Mouse (Mus musculus) left cerebral cortex, postnatal 14 days (tissue): Measurements from ENCODE around the gene Zc3h12d. TPM values are rescaled to one million over a fixed set of nuclear protein-coding genes. Genes with fewer than 3 reads are reported as not detected.
A peak's percentile ranks its signal among the peaks of the same experiment; 100 is the strongest.

Experiments
- DNase-seq, 2 experiments: peaks; one replicate each; pipeline ENCODE4 v3.0.0; 2021 to 2022; ENCODE audit warnings: low spot score in 2 of 2, mixed read lengths in 1 of 2
- intact Hi-C: fragments of 180-260 bp; cut with DNase I; formaldehyde crosslinking; loops from one replicate; pipeline ENCODE4 v1.15.1; 2025
- total RNA-seq, 2 experiments: library from RNA; stranded (reverse); gene quantifications; 2 replicates each; pipeline ENCODE4 v1.2.3; 2021

Gene Zc3h12d
- total RNA-seq, 2 experiments from 2014 or later = 0.15 to 0.20 TPM

DNA sequence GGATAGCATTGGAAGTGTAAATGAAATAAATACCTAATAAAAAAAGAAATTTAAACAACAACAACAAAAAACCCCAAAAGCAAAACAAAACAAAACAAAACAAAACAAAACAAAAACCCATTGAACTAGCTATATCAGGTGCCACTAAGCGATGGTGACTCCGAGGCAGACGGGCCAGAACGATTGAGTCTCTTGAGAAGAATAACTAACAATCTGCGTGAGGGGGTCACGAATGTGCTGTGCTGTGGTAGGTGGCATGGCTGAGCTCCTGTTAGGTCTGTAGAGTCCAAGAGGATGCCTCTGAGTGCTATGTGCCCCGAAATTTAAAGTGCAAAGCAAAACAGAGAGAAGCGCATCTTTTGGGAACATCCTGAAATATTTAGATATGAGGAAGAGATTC, 5.2 kb downstream of the Zc3h12d start:
- DNase-seq = no peak
- intact Hi-C loops = no loop called here

DNA sequence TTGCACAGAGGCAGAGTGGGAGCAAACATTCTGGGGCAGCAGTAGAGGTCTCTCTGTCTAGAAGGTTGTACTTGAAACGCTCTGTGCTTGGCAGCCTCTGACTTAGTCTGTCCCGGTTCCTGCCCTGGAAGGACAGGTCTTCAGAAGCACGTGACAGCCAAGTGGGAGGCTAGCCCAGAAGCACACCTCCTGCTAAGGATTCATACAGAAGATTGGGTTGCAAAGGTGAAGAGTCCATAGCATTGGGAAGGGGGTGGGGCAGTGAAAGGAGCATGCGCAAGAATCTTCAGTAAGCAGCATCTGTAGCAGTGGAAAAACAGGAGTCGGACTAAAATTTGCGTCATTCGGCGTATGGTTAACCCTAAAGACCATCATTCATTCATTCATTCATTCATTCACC, 5.8 kb downstream of the Zc3h12d start:
- DNase-seq = no peak
- intact Hi-C loops = no loop called here

DNA sequence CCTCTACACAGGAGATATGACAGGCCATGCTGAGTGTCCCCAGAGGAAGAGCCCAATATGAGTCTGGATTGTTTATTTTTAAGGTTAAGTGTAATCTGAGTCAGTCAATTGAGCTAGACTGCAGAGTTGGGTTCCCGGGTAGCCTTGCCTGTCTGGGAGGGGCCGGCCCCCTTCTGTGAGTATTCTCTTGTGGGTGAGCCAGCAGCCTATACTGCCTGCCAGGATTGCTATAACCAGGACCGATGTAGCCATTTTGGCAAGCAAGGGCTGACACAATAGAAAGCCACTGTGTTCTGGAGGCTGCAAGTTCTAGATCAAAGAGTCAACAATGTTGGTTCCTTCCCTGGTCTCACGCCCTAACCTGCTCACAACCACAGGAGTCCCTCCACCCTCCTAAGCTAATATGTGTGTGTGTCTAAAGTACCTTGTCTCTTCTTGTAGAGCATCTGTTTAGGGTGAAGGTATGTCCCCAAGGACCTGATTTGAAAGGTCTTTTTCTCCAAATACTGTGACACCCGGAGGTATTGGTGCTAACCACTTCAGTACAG, 6.7 kb downstream of the Zc3h12d start:
- intact Hi-C loops = no loop called here
- no peak for DNase-seq

DNA sequence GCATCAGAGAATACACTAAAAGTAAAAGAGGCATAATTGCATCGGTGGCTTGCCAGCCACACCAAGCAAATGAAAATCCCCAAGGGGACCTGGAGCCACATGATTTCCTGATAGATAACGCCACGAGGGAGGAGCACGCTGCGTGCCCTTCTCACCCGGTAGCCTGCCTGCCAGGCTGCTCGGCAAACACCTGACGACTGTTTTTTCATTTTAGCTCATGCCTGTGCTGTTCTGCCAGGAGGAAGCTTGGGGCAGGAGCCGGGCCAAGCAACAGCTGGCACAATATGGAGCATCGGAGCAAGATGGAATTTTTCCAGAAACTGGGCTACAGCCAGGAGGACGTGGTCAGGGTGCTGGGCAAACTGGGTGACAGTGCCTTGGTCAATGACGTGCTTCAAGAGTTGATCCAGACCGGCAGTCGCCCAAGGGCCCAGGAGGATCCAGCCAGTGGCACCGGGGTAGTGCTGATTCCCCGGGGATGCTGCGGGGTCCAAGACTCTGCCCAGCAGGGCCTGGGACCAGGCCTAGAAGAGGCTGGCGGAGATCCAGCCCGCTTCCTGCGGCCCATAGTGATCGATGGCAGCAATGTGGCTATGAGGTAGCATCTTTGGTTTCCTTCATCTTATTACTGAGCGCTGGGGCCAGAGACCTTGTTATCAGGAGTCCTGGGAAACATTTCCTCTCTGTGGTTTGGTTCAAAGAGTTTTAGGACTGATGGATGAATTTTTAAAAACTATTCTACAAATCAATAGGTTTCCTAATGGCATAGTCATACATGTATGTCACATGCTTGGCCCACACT, 7.5 kb downstream of the Zc3h12d start:
- intact Hi-C loops = no loop called here
- DNase-seq = no peak

DNA sequence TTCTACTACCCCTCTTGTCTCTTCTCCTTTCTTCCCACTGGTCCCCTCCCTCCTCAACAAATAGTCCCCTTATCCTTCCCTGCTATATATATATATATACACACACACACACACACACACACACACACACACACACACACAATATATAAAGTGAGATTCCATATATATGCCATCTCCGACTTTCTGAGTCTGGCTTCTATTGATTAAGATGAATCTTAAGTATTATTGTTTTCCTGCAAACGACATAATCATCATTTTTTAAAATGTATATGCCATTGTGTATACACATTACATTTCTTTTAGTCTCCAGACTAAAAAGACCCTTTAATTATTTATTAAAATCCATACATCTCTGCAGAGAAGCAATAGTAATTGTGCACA, 8.1 kb downstream of the Zc3h12d start:
- no peak for DNase-seq
- intact Hi-C loops = no loop called here

DNA sequence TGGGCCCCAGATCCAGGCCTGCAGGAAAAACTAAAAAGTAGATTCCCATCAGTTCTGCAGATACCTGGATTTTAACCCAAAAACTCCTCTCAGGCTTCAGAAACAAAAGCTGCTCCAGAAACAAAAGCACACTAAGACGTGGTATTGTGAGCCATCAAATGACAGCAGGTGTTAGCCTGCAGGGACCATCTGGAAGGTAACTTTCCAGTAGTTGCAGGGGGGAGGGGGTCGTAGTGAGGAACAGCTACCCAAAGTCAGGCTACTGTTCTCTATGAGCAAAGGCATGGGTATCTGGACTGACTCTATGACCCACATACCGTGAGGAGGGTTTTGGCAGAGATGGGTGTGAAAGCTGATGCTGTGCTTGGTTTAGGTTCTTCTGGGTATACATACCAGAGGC, 8.5 kb downstream of the Zc3h12d start:
- intact Hi-C loops = no loop called here
- no peak for DNase-seq

DNA sequence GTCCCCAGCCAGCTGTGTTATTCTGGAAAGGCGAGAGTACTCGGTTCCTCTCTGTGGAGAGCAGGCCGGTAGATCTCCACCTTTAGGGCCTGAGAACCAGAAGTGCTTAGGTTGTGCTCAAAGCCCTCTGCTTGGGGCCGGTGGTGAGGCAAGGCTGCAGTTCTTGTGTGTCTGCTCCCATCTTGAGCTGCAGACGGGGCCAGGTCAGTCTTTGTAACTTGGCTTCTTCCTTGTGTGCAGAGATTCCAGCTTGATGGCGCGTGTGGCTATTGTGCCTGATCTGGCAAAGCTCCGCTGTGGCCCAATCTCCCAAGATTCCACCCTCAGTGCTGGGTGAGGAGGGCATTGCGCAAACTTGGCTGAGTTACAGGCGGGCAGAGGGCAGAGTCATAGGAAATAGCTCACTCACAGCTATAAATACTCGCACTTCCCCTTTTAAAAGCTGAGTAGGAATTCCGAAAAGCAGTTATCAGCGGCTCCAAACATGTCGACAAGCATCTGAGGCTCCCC, 9.4 kb downstream of the Zc3h12d start:
- intact Hi-C loops = no loop called here
- DNase-seq = peak; percentile 28 to 45

DNA sequence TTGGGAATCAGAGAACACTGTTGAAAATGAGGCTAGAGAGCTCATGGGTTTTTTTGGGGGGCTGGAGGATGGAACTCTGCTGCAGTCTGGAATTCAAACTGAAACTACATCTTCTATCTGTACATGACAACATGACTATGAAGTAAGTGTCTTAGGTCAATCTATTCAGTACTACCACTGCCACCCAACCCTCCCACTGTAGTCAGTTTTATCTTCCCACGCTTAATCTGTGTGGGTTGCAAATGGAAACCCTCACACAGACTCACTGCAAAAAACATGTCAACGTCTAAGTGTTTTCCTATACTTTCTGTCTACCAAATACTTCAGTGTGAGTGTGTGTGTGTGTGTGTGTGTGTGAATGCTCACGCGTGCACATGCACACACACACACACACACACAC, 10.9 kb downstream of the Zc3h12d start:
- no peak for DNase-seq
- intact Hi-C loops = no loop called here

DNA sequence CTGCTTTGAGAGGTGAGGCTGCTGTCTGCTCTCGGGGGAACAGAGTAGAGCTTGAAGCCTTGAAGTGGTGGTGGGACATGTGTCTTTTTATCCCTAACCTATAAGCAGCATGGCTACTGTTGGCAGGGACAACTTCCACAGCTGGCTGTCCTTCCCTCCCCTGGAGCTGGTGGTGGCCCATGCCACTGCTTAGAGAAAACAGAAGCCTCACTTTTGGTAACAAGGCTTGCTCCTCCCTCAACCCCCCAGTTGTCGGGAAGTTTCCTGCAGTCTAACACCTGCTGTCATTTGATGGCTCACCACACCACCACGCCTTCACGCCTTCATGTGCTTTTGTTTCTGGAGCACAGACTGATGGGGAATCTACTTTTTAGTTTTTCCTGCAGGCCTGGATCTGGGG, 11.9 kb downstream of the Zc3h12d start:
- intact Hi-C loops = no loop called here
- no peak for DNase-seq

DNA sequence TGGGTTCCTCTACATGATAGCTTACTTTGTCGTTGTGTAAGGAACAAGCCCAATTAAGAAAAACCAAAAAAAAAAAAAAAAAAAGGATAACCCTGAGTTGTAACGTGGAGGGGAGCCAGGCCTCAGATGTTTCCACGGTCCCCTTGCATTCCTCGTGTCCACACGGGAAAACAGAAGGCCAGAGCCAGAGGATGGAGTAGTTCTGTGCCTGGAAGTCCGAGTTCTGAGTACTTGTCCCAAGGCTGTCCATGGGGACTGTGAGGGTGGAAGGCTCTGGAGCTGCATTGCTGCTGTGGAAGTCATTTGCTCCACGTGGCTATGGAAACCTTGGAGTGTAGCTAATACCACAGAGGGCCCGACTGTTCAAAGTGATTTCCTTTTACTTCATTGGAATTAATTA, 12.9 kb downstream of the Zc3h12d start:
- intact Hi-C loops = no loop called here
- DNase-seq = no peak

DNA sequence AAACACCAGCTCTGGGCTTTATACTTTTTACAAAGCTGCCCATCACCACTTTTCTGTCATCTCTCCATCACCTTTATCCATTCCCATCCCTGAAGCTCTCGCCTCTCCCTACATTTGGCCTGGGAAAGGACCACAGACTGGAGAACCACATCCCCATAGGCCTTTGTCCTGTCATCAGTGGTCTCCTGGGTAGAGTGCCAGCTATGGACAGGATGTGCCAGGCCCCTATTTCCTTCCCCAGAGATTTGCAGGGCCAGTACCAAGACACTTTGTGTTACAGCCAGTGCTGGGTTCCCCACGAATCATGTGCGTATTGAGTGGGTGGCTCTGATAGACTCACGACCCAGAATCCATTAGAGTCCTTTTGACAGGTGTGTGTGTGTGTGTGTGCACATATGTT, 13.7 kb downstream of the Zc3h12d start:
- DNase-seq = no peak
- intact Hi-C loops = no loop called here

DNA sequence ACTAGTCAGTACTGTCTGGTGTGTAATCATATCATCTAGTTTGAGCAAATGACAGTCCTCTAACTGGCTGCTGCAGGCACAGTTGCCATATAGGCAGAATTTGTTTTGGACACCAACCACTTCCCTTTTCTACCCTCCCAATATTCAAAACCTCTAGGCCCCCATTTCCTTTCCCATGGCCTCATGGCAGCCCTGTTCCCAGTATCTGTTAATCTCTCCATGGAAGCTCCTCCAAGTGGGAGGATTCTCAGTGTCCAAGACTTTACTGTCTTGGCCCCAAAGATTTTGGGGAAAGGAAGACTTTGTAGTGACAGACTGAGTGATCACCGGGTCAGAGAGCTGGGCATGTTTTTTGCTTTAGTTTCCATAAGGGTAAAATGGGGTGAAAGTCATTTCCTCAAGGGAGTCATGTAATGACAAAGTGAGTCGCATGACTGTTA, 14.9 kb downstream of the Zc3h12d start:
- intact Hi-C loops = no loop called here
- no peak for DNase-seq

DNA sequence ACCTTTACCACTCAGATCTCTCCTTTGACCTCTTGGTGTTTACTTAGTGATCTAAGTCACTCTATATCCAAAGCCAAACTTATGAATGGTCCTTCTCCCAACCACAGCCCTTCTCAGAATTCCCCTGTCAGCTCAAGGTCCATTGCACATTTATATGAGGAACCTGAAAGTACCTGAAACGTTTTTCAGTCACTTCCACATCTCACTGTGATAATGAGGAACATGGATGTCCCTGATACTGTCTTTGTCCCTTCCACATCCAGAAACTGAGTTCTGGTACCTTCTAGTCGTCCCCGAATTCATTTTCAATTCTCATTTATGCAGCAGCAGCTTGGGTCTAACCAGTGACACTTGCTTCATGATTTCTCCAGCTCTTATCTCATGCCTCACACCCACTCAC, 19.6 kb downstream of the Zc3h12d start:
- intact Hi-C loops = no loop called here
- no peak for DNase-seq

DNA sequence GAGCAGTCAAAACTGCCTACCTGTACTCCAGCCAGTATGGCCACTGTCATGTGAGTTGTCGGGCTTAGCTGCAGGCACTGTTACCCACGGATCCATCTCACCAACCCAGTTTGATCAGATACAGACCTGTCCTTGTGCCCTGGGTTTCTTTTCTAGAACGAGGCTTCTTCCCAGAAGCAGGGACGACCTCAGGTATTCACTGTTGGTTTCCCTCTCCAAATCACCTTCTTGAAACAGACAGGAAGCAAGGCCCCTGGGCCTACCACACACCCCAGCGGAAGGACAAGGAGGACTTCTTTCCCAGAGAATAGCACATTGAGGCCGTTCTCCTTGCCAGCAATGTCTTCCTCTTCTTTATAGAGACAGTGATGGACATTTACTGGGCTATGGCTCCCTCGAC, 28.2 kb downstream of the Zc3h12d start:
- no peak for DNase-seq
- intact Hi-C loops = no loop called here

DNA sequence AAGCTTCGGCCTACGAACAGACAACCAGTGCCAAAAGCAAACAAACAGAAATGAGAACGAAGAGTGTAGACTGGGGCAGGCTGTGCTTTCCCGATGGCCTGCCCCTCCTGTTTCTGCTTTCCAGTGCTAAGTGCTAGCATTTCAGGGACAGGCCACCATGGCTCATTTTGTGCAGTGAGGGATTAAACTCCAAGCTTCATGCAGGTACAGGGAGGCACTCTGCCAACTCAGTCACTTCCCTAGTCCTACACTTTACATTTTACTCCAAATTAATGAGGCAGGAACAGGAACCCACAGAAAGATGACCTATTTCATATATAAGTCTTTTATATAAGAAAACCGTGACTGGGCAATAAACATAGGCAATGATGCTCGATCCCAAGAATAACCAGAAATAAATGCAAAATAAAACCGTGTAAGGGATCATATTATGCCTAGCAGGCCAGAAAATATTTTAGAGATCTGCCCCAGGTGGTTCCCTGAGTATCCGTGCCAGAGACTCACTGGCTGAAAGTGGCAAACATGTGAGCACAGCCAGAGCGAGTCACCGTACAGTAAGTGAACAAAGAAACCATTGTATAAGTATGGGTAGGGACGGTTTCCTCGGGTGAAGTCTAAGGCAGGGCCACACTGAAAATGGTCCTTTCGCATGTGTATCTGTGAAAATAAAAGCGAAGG, 29.1 kb downstream of the Zc3h12d start:
- intact Hi-C loops = no loop called here

DNA sequence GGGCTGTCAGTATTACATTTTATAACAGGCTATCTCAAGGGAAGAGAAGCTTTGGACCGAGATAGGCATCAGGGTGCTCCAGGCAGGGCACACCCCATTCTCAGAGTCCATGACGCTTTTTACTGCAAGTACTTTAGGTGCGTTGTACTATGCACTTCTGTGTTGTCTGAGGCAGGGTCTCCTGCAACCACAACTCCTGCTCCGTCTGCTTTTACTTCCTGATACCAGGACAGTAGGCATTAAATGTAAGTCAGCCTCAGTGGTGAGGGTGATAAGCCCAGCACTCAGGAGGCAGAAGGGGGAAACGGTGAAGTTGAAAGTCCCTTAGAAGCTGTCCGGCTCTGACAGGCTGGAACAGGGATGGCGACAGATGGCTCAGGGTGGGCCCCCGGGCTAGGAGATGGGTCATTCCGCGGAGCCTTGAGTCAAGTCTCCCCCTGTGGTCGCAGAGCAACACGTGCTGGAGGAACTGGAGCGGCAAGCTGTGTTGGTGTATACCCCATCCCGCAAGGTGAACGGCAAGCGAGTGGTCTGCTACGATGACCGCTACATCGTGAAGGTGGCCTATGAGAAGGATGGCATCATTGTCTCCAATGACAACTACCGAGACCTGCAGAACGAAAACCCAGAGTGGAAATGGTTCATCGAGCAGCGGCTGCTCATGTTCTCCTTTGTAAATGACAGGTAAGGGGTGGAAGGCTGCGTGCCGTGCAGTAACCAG, 29.8 kb downstream of the Zc3h12d start:
- intact Hi-C loops = no loop called here
- no peak for DNase-seq

More for the DNA sequence above, 29.1 kb downstream of the Zc3h12d start:
- no peak for DNase-seq

DNA sequence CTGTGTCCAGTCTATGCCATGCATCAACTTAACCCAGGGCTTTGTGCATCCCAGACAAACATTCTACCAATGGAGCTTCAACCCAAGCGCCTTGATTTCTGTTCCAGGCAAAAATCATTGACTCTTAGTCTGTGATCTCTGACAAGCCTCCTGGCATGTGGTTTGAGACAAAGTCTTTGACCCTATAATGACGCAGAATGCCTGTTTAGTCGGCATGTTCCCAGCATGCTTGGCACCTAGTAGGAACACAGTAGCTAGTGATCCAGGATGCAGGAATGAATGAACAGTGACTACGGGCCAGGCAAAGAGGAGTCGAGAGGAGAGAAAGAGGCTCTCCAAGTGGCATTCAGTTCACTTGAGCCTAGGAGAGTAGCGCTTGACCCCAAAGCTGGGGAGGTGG, 31.1 kb downstream of the Zc3h12d start:
- DNase-seq = no peak
- intact Hi-C loops = no loop called here

DNA sequence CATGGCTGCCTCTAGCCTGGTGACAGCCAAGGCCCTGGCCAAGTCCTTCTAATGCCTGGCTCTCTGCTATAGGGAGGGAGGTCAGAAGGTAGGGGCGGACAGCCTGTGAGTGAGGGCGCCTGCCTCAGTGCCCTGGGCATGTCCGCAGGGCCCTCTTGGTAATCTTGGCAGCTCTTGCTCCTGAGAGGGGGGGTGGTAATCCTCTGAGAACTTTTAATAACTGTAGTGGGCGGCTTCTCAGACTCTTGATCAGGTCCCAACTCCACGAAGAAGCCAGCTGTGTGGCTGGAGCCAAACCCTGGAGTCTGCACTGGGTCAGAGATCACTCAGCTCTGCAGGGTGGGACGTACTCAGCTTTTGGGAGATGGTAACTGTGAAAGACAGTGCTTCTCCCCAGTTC, 31.9 kb downstream of the Zc3h12d start:
- intact Hi-C loops = no loop called here
- DNase-seq = no peak

DNA sequence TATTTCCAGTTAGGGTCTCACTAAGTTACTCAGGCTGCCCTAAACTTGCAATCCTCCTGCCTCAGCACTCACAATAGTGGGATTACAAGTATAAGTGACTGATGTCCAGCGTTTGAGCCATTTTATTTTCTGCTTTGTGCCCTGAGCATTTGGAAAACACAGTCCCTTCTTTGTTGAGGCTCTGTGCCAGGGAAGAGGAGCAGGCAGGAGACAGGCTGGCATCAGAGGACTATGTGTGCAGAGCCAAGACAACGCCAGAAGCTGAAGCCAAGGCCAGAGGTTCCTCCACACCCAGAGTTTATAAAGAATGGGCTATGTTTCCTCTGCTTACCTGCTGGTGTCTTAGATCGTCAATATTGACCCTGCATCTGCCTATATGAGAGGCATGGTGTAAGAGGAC, 32.5 kb downstream of the Zc3h12d start:
- intact Hi-C loops = no loop called here
- no peak for DNase-seq
